Comparison of ENCODE assay signal across 10 mouse cellular contexts in the genomic region with DNA sequence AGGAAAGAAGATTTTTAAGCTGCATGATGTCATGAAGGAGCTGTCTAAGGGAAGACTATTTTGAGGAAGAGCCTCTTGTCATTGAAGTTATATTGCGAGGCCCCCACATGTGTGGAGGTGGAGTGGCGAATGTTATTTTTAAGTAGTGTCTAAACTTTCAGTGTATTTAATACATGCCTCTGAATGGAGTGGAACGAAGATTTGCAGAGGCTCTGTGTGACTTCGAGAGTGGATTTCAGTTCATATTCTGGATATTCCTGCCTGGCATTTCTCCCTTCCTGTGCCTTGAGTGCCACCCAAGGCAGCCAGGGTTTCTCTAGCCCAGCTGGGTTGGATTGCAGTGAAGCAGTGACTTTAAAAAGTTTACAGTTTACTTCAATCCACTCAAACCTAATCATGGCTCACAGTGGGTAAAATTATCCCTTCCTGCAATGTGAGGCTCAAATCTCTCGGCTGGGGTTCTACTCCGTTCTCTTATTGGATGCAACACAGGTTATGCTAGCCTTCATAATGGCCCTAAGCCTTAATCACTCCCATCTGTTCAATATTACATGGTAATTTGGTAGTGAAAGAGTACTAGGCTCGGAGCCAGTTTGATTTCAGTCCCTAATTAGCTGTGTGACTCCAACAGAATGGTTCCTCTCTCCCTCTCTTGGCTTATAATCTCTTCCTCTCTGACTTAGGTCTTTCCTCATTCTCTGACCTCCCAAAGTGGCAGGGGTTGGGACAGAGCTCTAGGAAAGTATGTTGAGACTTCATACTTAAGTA.
DNase-seq lines count a peak whose midpoint lies in the region; ATAC-seq lines count a peak whose summit lies in the region.
"Had no signal": no experiment of that assay in that cellular context is flagged by ENCODE, and none has a peak within 500 bp of the region (broad histone marks: within the 10 kb centered on the region; RNA-seq: fewer than 3 reads in every experiment).

No protein-coding gene starts in this region.

- no peaks in the 10 kb centered on the region for H3K4me1 ChIP-seq in forebrain, embryonic 12.5 days
- H3K4me1 ChIP-seq in forebrain, embryonic 10.5 days = no peaks in the 10 kb centered on the region
- no peaks in the 10 kb centered on the region for H3K4me1 ChIP-seq in heart, embryonic 10.5 days

- H3K27ac ChIP-seq in forebrain, embryonic 12.5 days = no peak overlapping the region
- H3K27ac ChIP-seq in forebrain, embryonic 10.5 days = no peak overlapping the region
- no peak overlapping the region for H3K27ac ChIP-seq in heart, embryonic 10.5 days
- H3K27ac ChIP-seq: layer of hippocampus, adult 2 months had no signal

- no peak overlapping the region for H3K4me3 ChIP-seq in forebrain, embryonic 12.5 days (replicated peaks)
- H3K4me3 ChIP-seq in forebrain, embryonic 10.5 days = no peak overlapping the region
- H3K4me3 ChIP-seq in heart, embryonic 10.5 days = no peak overlapping the region
- H3K4me3 ChIP-seq: layer of hippocampus, adult 2 months had no signal

- no peak overlapping the region for H3K9ac ChIP-seq in forebrain, embryonic 12.5 days

- ATAC-seq in forebrain, embryonic 12.5 days (ENCODE audit: low FRiP score) = peak; percentile 70; the same call in 1 of the 2 replicates

- H3K4me2 ChIP-seq in forebrain, embryonic 12.5 days = no peak overlapping the region

- no peaks in the 10 kb centered on the region for H3K36me3 ChIP-seq in forebrain, embryonic 12.5 days (replicated peaks)
- no peaks in the 10 kb centered on the region for H3K36me3 ChIP-seq in forebrain, embryonic 10.5 days (replicated peaks)
- H3K36me3 ChIP-seq in heart, embryonic 10.5 days = no peaks in the 10 kb centered on the region

- no peaks in the 10 kb centered on the region for H3K9me3 ChIP-seq in forebrain, embryonic 12.5 days
- H3K9me3 ChIP-seq in forebrain, embryonic 10.5 days = no peaks in the 10 kb centered on the region
- H3K9me3 ChIP-seq in heart, embryonic 10.5 days = no peaks in the 10 kb centered on the region

- DNase-seq in forebrain, embryonic 10.5 days (ENCODE audit: extremely low spot score, low spot score) = no peak
- DNase-seq in retina, postnatal 1 day = peak; percentile 58
- no peak for DNase-seq in retina, embryonic 14.5 days (ENCODE audit: low spot score)
- peak; percentile 33 to 45 for DNase-seq in left cerebral cortex, adult 18-20 months (ENCODE audit: low spot score in 2 of 2)
- peak; percentile 83 for DNase-seq in telencephalon, adult 2 months (ENCODE audit: low read depth, low spot score)
- DNase-seq in heart, embryonic 10.5 days (ENCODE audit: low spot score) = no peak
- no peak for DNase-seq in cerebellum, postnatal 36 days
- DNase-seq: heart, postnatal 36 days had no signal

- no peaks in the 10 kb centered on the region for H3K27me3 ChIP-seq in forebrain, embryonic 12.5 days
- no peaks in the 10 kb centered on the region for H3K27me3 ChIP-seq in forebrain, embryonic 10.5 days (ENCODE audit: poor library complexity, severe bottlenecking)
- H3K27me3 ChIP-seq in heart, embryonic 10.5 days (ENCODE audit: insufficient read depth, poor library complexity, severe bottlenecking) = no peaks in the 10 kb centered on the region

- WGBS in forebrain, embryonic 12.5 days = 71% methylated on average over 7 of the region's 7 CpGs
- WGBS in forebrain, embryonic 10.5 days = 84% methylated on average over 7 of the region's 7 CpGs
- 84% methylated on average over 7 of the region's 7 CpGs for WGBS in heart, embryonic 10.5 days

Comparison
In these comparisons a context has a peak if more than half of its experiments do, and no peak if none do; other contexts are left out.
1. DNase-seq: peak in retina, postnatal 1 day (single experiment), left cerebral cortex, adult 18-20 months (2 of 2) and telencephalon, adult 2 months (single experiment); none in forebrain, embryonic 10.5 days (single experiment), retina, embryonic 14.5 days (single experiment), heart, embryonic 10.5 days (single experiment) and cerebellum, postnatal 36 days (0 of 2).